Mouse (Mus musculus) megakaryocyte-erythroid progenitor cell, adult 5 weeks (primary cell): ENCODE results near the gene Ccdc159. TPM values are rescaled to one million over a fixed set of nuclear protein-coding genes. Genes with fewer than 3 reads are reported as not detected.

Source experiments
- polyA plus RNA-seq: library from polyadenylated mRNA; stranded (reverse); fragments of >175 nt; gene quantifications from 2 replicates; pipeline ENCODE4 v1.2.3, GENCODE M21; 2012

The Ccdc159 gene
- 0.26 and 0.54 TPM in 2 replicates for polyA plus RNA-seq

DNA sequence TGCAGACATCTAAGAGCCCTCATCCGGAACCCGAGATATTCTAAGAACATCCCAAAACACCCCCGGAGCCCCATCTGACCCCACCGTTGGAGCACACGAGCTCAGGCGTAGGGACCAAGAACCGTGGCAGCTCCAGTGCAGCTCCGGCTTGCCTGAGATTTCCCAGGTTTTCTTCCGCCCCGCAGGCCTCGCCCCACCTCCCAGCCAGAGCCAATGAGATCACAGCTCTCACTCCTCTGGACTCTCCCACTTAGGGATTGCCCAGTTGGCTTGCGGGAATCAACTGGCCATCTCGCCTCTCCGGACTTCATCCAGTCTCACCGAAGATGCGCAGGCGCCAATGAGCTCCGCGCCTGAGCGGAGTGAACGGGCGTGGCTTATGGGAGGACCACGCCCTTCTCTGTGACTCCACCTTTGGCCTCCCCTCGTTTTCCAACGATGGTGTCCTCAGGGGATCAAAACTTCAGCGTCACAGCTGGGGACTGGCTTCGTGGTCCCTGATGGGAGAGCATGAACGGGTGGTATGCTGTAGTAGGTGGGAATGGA, at the start of gene Ccdc159, which contains the start of gene Tmem205:
Ccdc159 (plus strand) TSS at position 264 of the 546 bp plus-strand sequence.
Tmem205 (minus strand) TSS at position 349 of the 546 bp plus-strand sequence.

GRCm38 (mm10) chr9:21918035-21918592, 9.2 kb upstream of the Ccdc159 start, which contains the start of gene Rab3d:
TSS of gene Rab3d (minus strand) at chr9:21918192.

GRCm38 (mm10) chr9:21936692-21937570, 9.7 kb downstream of the Ccdc159 start, which contains the start of gene Plppr2:
TSS of gene Plppr2 (plus strand) at chr9:21937033.

DNA sequence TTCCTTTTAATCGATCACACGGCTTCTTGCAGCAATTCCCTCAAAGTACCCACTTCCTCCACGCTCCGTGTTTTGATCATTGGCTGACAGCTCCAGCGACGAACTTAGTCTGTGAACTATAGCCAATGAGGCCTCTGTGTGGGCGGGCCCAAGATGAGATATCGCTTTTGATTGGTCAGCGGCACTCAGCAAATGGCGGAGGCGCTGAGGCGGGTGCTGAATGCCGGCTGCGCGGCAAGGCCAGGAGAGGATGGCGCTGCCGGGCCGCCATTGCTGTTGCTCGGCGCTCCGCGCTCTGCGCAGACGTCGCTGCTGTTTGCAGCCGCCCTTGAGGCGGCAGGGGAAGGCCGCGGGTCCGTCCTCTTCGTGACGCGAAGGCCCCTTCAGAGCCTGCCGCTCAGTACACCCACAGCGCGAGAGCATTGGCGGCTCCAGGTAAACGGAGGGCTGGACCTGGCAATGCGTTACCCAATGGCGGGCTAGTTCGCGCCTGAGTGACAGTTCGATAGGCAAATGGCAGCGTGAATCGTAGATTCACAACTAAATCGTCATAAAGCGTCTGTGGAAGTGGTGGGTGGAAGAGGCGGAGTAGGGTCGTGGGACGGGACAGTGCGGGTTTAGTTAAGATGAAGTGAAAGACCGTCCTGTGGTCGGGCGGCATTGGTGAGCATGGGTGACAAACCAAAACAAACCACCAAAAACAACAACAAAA, 28.5 kb downstream of the Ccdc159 start, which contains the start of gene Swsap1:
Swsap1 (plus strand) TSS at position 186 of the 712 bp plus-strand sequence.

DNA sequence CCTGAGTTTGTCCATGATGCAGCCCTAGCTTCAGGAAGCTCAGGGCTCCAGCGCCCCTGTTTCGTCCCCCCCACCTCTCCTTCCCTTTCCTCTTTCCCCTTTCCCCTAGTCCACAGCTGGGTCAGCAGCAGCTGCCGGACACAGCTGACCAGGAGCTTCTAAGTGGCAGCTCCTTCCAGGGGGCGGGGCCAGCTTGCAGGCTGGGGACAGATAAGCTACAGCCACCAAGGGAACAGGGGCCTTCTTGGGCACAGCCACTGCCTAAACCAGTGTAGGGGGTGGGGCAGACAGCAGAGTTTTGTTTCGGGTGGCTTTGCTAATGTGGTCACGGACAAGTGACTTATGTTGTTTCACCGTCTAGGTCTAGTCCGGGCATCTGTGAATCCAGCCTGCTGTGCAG, 36.1 kb downstream of the Ccdc159 start, which contains the start of gene Epor:
Epor (minus strand) TSS at position 90 of the 400 bp plus-strand sequence.

Other genes starting within 250 kb of the Ccdc159 start
- 26.7 and 29.8 TPM in 2 replicates for gene Ldlr, start 204.0 kb upstream of the Ccdc159 start, polyA plus RNA-seq
- gene Spc24, start 167.2 kb upstream of the Ccdc159 start, polyA plus RNA-seq, result 101 and 106 TPM in 2 replicates
- 1.9 and 2.9 TPM in 2 replicates for gene Kank2, start 128.7 kb upstream of the Ccdc159 start, polyA plus RNA-seq
- gene Angptl8, start 92.0 kb upstream of the Ccdc159 start, polyA plus RNA-seq, result 1.7 and 3.7 TPM in 2 replicates
- gene Dock6, start 74.8 kb upstream of the Ccdc159 start, polyA plus RNA-seq, result 3.1 and 4.8 TPM in 2 replicates
- gene Rab3d, start 9.3 kb upstream of the Ccdc159 start, polyA plus RNA-seq, result 35.5 and 43.8 TPM in 2 replicates
- 28.8 and 33.9 TPM in 2 replicates for gene Tmem205, start 85 bp downstream of the Ccdc159 start, polyA plus RNA-seq
- gene Plppr2, start 9.6 kb downstream of the Ccdc159 start, polyA plus RNA-seq, result 1.9 and 2.5 TPM in 2 replicates
- gene Swsap1, start 28.3 kb downstream of the Ccdc159 start, polyA plus RNA-seq, result 5.8 and 8.1 TPM in 2 replicates
- 45.2 and 62.0 TPM in 2 replicates for gene Epor, start 36.0 kb downstream of the Ccdc159 start, polyA plus RNA-seq
- gene Rgl3, start 62.0 kb downstream of the Ccdc159 start, polyA plus RNA-seq, result 0.03 and 0.11 TPM in 2 replicates
- not detected in 2 replicates for gene Ccdc151, start 75.2 kb downstream of the Ccdc159 start, polyA plus RNA-seq
- gene Prkcsh, start 75.3 kb downstream of the Ccdc159 start, polyA plus RNA-seq, result 202 and 244 TPM in 2 replicates
- gene Elavl3, start 124.6 kb downstream of the Ccdc159 start, polyA plus RNA-seq, result 0.02 and 0.03 TPM in 2 replicates
- gene Gm49318, start 143.8 kb downstream of the Ccdc159 start, polyA plus RNA-seq, result not detected in 2 replicates
- gene Zfp653, start 143.9 kb downstream of the Ccdc159 start, polyA plus RNA-seq, result 19.3 and 24.5 TPM in 2 replicates
- gene Ecsit, start 158.0 kb downstream of the Ccdc159 start, polyA plus RNA-seq, result 30.5 and 33.6 TPM in 2 replicates
- gene Cnn1, start 171.7 kb downstream of the Ccdc159 start, polyA plus RNA-seq, result 0.06 TPM in 1 of 2 replicates, not detected in the other
- 75.1 and 88.1 TPM in 2 replicates for gene Elof1, start 189.7 kb downstream of the Ccdc159 start, polyA plus RNA-seq
- 9.1 and 11.8 TPM in 2 replicates for gene Acp5, start 208.2 kb downstream of the Ccdc159 start, polyA plus RNA-seq
- gene Pigyl, start 229.4 kb downstream of the Ccdc159 start, polyA plus RNA-seq, result 77.0 and 80.8 TPM in 2 replicates